Mouse (Mus musculus) spleen, adult 2 months (tissue): ENCODE measurements around the gene Zfp324. TPM values are rescaled to one million over a fixed set of nuclear protein-coding genes. Genes with fewer than 3 reads are reported as not detected.

Experiments used
- DNase-seq, 2 experiments: peaks; one replicate each; pipeline versions ENCODE4 v3.0.0 to v3.0.0-alpha.2; 2012 to 2021; ENCODE audit warnings: low spot score in 2 of 2, low read depth in 1 of 2
- H3K27ac ChIP-seq: fragments of 200-500 bp; 2 replicates; pipeline ENCODE4 v1.5.1; 2012; ENCODE audit warnings: low read length, inconsistent platforms; ENCODE audit not compliant: insufficient read depth
- H3K27me3 ChIP-seq: fragments of 200-500 bp; 2 replicates; pipeline ENCODE4 v1.6.1; 2012; ENCODE audit warnings: mild to moderate bottlenecking, moderate library complexity, low read length, inconsistent platforms; ENCODE audit not compliant: control insufficient read depth, insufficient read depth
- H3K36me3 ChIP-seq: fragments of 200-500 bp; 2 replicates; pipeline ENCODE4 v1.6.1; 2012; ENCODE audit warnings: mild to moderate bottlenecking, low read length, inconsistent platforms; ENCODE audit not compliant: control insufficient read depth, insufficient read depth
- H3K4me1 ChIP-seq: fragments of 200-500 bp; 2 replicates; pipeline ENCODE4 v1.6.1; 2011; ENCODE audit warnings: inconsistent platforms; ENCODE audit not compliant: control insufficient read depth, insufficient read depth, insufficient read length
- H3K4me3 ChIP-seq: fragments of 200-500 bp; 2 replicates; pipeline ENCODE4 v1.5.1; 2011; ENCODE audit warnings: mild to moderate bottlenecking, inconsistent platforms; ENCODE audit not compliant: insufficient read depth, insufficient read length; ENCODE audit errors: extremely low read depth
- CTCF ChIP-seq: fragments of 200-500 bp; IDR thresholded peaks from 2 replicates; pipeline ENCODE4 v1.5.1; 2011; ENCODE audit warnings: mild to moderate bottlenecking, inconsistent platforms; ENCODE audit not compliant: insufficient read depth, insufficient read length, insufficient replicate concordance; ENCODE audit errors: extremely low read depth
- POLR2A ChIP-seq: fragments of 200-500 bp; IDR thresholded peaks from 2 replicates; pipeline ENCODE4 v1.6.1; 2011; ENCODE audit warnings: low read depth, low read length, inconsistent platforms
- WGBS: fragments of 180-500 bp; shearing (Covaris S2); methylation state at CpG from one replicate; pipeline ENCODE4 v1.1.7; 2018; 5-methylcytosine and 5-hydroxymethylcytosine counted together
- polyA plus RNA-seq: library from polyadenylated mRNA; depleted of rRNA; stranded (reverse); fragments of >200 nt; gene quantifications from 2 replicates; pipeline ENCODE4 v1.2.3, GENCODE M21; 2012; rRNA removed

Gene Zfp324
- polyA plus RNA-seq, 1 experiment = 3.7 TPM

- H3K36me3 ChIP-seq = peaks cover 7% of the 10 kb centered on the region
- TF ChIP-seq CTCF = no peak
- no peak for TF ChIP-seq POLR2A
- peaks cover 8% of the 10 kb centered on the region; the same call in 1 of the 2 replicates for H3K4me1 ChIP-seq
- H3K27ac ChIP-seq = peak overlapping the region; percentile 4; the same call in 1 of the 2 replicates
- H3K27me3 ChIP-seq = no peaks in the 10 kb centered on the region
- H3K4me3 ChIP-seq = peak overlapping the region; percentile 55
- peak in 1 of 2 experiments; percentile 70 for DNase-seq
- WGBS = 4% methylated on average over 30 of the region's 31 CpGs
These were observed 57.3 kb downstream of the Zfp324 start for GRCm38 (mm10) chr7:13022773-13023535.

Other genes with a start within 250 kb of the Zfp324 start
- not detected in 2 replicates for gene Vmn2r56, start 230.8 kb upstream of the Zfp324 start, polyA plus RNA-seq
- 0.76 and 1.4 TPM in 2 replicates for gene Zscan18, start 162.2 kb upstream of the Zfp324 start, polyA plus RNA-seq
- gene Zfp329, start 147.0 kb upstream of the Zfp324 start, polyA plus RNA-seq = 0.81 and 0.92 TPM in 2 replicates
- gene Zfp110, start 131.1 kb upstream of the Zfp324 start, polyA plus RNA-seq = 9.5 and 12.4 TPM in 2 replicates
- 0.65 and 0.85 TPM in 2 replicates for gene Zfp128, start 84.7 kb upstream of the Zfp324 start, polyA plus RNA-seq
- gene Zscan22, start 68.0 kb upstream of the Zfp324 start, polyA plus RNA-seq = 6.8 and 7.1 TPM in 2 replicates
- 2,106 and 2,648 TPM in 2 replicates for gene Rps5, start 43.5 kb upstream of the Zfp324 start, polyA plus RNA-seq
- gene Rnf225, start 38.4 kb upstream of the Zfp324 start, polyA plus RNA-seq = 0.21 and 0.31 TPM in 2 replicates
- gene Zfp446, start 12.0 kb downstream of the Zfp324 start, polyA plus RNA-seq = 4.1 and 5.1 TPM in 2 replicates
- 0.21 TPM in 2 replicates for gene Slc27a5, start 32.4 kb downstream of the Zfp324 start, polyA plus RNA-seq
- gene Trim28, start 33.3 kb downstream of the Zfp324 start, polyA plus RNA-seq = 272 TPM in 2 replicates
- 24.5 and 34.5 TPM in 2 replicates for gene Zbtb45, start 44.2 kb downstream of the Zfp324 start, polyA plus RNA-seq
- gene Chmp2a, start 69.0 kb downstream of the Zfp324 start, polyA plus RNA-seq = 40.2 and 41.1 TPM in 2 replicates
- 62.7 and 90.8 TPM in 2 replicates for gene Ube2m, start 72.4 kb downstream of the Zfp324 start, polyA plus RNA-seq
- gene Mzf1, start 88.9 kb downstream of the Zfp324 start, polyA plus RNA-seq = 0.76 and 1.1 TPM in 2 replicates
- gene Vmn1r85, start 129.3 kb downstream of the Zfp324 start, polyA plus RNA-seq = not detected in 2 replicates
- not detected in 2 replicates for gene Vmn1r86, start 154.1 kb downstream of the Zfp324 start, polyA plus RNA-seq
- gene Vmn1r87, start 174.3 kb downstream of the Zfp324 start, polyA plus RNA-seq = not detected in 2 replicates
- not detected in 2 replicates for gene Vmn1r88, start 193.7 kb downstream of the Zfp324 start, polyA plus RNA-seq
- gene Vmn1r89, start 247.2 kb downstream of the Zfp324 start, polyA plus RNA-seq = not detected in 2 replicates